Mouse (Mus musculus): ENCODE results near the gene Arhgap23. TPM values are rescaled to one million over a fixed set of nuclear protein-coding genes. Genes with fewer than 3 reads are reported as not detected.

Arhgap23 gene
- polyA plus RNA-seq, 1 experiment from 2014 or later: 8.4 TPM

- no peak for ATAC-seq (ENCODE audit: insufficient number of reproducible peaks, low FRiP score, low TSS enrichment, low read depth)
- Histone ChIP-seq H3K4me1 (peaks cover 14% of the 10 kb centered on the region), H3K4me3 (no peak overlapping the region), H3K9ac (no peak overlapping the region), H3K4me2 (no peak overlapping the region), H3K27ac (peak overlapping the region; percentile 43; the same call in 1 of the 2 replicates), H3K36me3 (no peaks in the 10 kb centered on the region), H3K27me3 (no peaks in the 10 kb centered on the region), H3K9me3 (no peaks in the 10 kb centered on the region)
- 53% methylated on average over 13 of the region's 13 CpGs for WGBS
Measured at GRCm38 (mm10) chr11:97511661-97512369, 96.5 kb downstream of the Arhgap23 start.

GRCm38 (mm10) chr11:97512511-97512910, 97.2 kb downstream of the Arhgap23 start:
- WGBS: 72% methylated on average over 6 of the region's 6 CpGs
- no peak overlapping the region for H3K9ac ChIP-seq
- no peak for ATAC-seq (ENCODE audit: insufficient number of reproducible peaks, low FRiP score, low TSS enrichment, low read depth)
- H3K27ac ChIP-seq: no peak overlapping the region
- H3K4me3 ChIP-seq: no peak overlapping the region
- no peaks in the 10 kb centered on the region for H3K9me3 ChIP-seq
- H3K4me1 ChIP-seq: peaks cover 14% of the 10 kb centered on the region
- H3K36me3 ChIP-seq: no peaks in the 10 kb centered on the region
- no peaks in the 10 kb centered on the region for H3K27me3 ChIP-seq
- no peak overlapping the region for H3K4me2 ChIP-seq

DNA sequence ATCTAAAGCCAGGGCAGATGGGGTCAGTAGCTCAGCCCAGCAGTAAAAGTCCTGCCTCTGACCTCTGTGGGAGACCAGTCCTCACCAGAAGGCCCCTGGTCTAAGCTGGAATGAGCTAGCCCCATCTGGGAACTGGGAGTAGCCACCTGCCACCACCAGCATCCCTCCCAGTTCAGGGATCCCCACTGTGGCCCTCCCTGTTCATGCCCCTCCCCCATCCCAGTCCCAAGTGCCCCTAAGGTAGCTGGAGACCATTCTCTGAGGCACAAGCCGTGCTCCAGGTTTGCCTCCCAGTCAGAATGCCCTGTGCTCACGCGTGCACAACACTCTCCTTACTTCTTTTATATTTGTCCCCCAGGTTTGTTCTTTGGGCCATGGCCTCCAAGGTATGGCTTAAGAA, 97.7 kb downstream of the Arhgap23 start:
- Histone ChIP-seq H3K4me3 (no peak overlapping the region), H3K9me3 (no peaks in the 10 kb centered on the region), H3K4me1 (peaks cover 14% of the 10 kb centered on the region), H3K36me3 (no peaks in the 10 kb centered on the region), H3K9ac (no peak overlapping the region), H3K27ac (no peak overlapping the region), H3K27me3 (no peaks in the 10 kb centered on the region), H3K4me2 (no peak overlapping the region)
- no peak for ATAC-seq (ENCODE audit: insufficient number of reproducible peaks, low FRiP score, low TSS enrichment, low read depth)
- 71% methylated on average over 3 of the region's 3 CpGs for WGBS

DNA sequence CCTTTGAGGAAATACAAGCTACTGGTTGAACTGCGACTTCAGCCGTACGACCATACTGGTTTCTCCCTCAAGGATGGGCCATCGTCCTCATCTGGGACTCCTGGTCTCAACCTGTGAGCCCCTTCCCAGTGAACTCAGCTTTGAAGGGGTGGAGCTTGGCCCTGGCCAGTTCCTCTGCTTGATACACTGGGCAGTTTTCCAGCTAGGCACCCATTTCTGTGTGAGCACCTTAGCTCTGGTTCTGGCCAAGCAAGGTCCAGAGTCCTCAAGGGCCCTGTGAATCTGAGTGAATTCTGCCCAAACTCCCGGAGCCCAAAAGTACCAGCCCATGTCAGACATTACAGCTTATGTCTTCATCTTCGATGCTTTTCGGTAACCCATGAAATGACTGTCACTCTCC, 105.2 kb downstream of the Arhgap23 start:
- no peak overlapping the region for H3K9ac ChIP-seq
- no peak overlapping the region for H3K27ac ChIP-seq
- no peaks in the 10 kb centered on the region for H3K9me3 ChIP-seq
- no peak overlapping the region for H3K4me3 ChIP-seq
- no peaks in the 10 kb centered on the region for H3K36me3 ChIP-seq
- ATAC-seq (ENCODE audit: insufficient number of reproducible peaks, low FRiP score, low TSS enrichment, low read depth): no peak
- H3K4me2 ChIP-seq: no peak overlapping the region
- H3K4me1 ChIP-seq: peaks cover 9% of the 10 kb centered on the region
- no peaks in the 10 kb centered on the region for H3K27me3 ChIP-seq
- 86% methylated on average over 7 of the region's 7 CpGs for WGBS

DNA sequence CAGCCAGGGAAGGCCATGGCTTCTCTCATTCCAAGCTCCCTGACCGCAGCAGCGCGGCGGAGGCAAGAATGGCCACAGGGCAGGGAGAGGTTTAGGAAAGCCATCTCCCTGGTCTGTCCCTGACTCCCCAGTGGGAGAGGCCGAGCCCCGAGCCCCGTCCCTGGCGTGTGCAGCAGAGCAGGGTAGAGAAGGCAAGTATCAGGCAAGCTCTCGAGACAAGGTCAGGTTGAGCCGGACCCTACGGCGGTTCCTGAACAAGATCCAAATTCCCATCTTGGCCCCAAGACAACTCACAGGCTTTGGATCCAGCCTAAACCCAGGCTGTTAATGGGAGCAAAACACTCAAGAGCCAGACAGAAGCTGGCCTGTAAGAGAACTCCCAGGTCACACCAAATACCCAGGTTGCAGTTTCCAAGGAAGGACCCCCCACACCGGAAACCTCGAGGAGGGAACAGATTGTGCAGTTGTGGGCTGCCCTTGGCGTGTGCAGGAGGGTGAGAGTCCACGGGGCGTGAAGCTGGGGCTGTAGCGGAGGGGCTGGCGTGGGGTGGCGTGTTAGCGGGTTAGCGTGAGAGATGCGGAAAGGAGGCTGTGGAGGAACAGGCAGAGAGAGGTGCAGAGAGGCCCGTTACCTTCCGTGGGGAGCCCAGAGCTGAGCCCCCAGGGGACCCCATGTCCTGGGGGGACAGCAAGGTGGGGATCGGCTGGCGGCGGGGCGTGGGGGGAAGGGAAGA, 106.6 kb downstream of the Arhgap23 start:
- H3K4me2 ChIP-seq: no peak overlapping the region
- no peak overlapping the region for H3K27ac ChIP-seq
- H3K9me3 ChIP-seq: no peaks in the 10 kb centered on the region
- no peak overlapping the region for H3K9ac ChIP-seq
- H3K27me3 ChIP-seq: 0 out of 2 replicates have a peak, but pooled peaks cover 2% of the 10 kb centered on the region
- H3K36me3 ChIP-seq: no peaks in the 10 kb centered on the region
- WGBS: 81% methylated on average over 29 of the region's 29 CpGs
- no peak overlapping the region for H3K4me3 ChIP-seq
- H3K4me1 ChIP-seq: peaks cover 9% of the 10 kb centered on the region
- ATAC-seq (ENCODE audit: insufficient number of reproducible peaks, low FRiP score, low TSS enrichment, low read depth): no peak

- no peak overlapping the region for H3K9ac ChIP-seq
- H3K4me2 ChIP-seq: no peak overlapping the region
- H3K4me1 ChIP-seq: peaks cover 9% of the 10 kb centered on the region
- no peak overlapping the region for H3K4me3 ChIP-seq
- H3K27ac ChIP-seq: no peak overlapping the region
- H3K36me3 ChIP-seq: no peaks in the 10 kb centered on the region
- ATAC-seq (ENCODE audit: insufficient number of reproducible peaks, low FRiP score, low TSS enrichment, low read depth): no peak
- no peaks in the 10 kb centered on the region for H3K9me3 ChIP-seq
- 87% methylated on average over 14 of the region's 14 CpGs for WGBS
- 0 out of 2 replicates have a peak, but pooled peaks cover 2% of the 10 kb centered on the region for H3K27me3 ChIP-seq
Measured at GRCm38 (mm10) chr11:97523107-97523506, 107.8 kb downstream of the Arhgap23 start.

DNA sequence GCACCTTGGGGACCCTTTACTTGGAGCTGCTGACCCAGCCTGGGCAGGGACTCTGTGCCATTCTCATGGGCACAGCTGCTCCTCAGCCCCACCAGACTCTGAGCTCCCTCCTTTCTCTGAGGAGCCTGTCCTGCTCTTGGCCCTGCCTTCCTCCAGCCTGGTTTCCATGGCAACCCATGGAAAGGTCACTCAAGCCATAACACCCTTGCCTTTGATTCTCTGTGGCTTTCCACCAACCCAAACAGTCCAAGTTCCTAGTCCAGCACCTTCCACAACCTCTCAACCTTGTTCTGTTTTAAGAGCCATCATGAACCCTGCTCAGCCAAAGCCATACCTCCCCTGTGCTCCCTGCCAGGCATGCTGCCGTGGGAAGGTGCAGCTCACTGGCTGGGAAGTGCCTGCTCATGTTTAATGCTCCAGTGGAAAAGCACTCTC, 108.5 kb downstream of the Arhgap23 start:
- ATAC-seq (ENCODE audit: insufficient number of reproducible peaks, low FRiP score, low TSS enrichment, low read depth): no peak
- Histone ChIP-seq H3K27me3 (0 out of 2 replicates have a peak, but pooled peaks cover 2% of the 10 kb centered on the region), H3K9ac (no peak overlapping the region), H3K9me3 (no peaks in the 10 kb centered on the region), H3K4me1 (peaks cover 9% of the 10 kb centered on the region), H3K36me3 (no peaks in the 10 kb centered on the region), H3K27ac (no peak overlapping the region), H3K4me3 (no peak overlapping the region), H3K4me2 (no peak overlapping the region)
- WGBS: 23% methylated on average over 1 of the region's 1 CpGs

DNA sequence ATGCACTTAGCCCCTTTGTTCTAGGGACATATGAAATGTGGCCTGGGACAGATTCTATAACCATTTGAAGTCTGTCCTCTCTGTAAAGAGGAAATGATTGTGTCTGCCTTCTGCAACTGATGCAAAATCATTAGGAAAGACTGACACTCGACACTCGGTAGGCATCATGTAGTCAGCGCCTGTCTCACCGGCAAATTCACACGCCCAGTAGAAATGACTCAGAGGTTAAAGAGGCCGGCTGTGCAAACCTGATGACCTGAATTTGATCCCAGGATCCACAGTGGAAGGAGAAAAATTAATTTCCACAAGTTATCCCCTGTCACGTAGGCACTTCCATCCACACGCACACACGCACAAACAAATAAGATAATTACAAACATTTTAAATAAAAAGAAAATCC, 109.0 kb downstream of the Arhgap23 start:
- no peak for ATAC-seq (ENCODE audit: insufficient number of reproducible peaks, low FRiP score, low TSS enrichment, low read depth)
- WGBS: 46% methylated on average over 9 of the region's 9 CpGs
- Histone ChIP-seq H3K9me3 (no peaks in the 10 kb centered on the region), H3K4me1 (peaks cover 9% of the 10 kb centered on the region), H3K4me3 (no peak overlapping the region), H3K4me2 (no peak overlapping the region), H3K27me3 (0 out of 2 replicates have a peak, but pooled peaks cover 2% of the 10 kb centered on the region), H3K36me3 (no peaks in the 10 kb centered on the region), H3K9ac (no peak overlapping the region), H3K27ac (no peak overlapping the region)

- H3K27ac ChIP-seq: no peak overlapping the region
- H3K9me3 ChIP-seq: no peaks in the 10 kb centered on the region
- peaks cover 6% of the 10 kb centered on the region; the same call in 1 of the 2 replicates for H3K27me3 ChIP-seq
- H3K4me2 ChIP-seq: no peak overlapping the region
- no peak for ATAC-seq (ENCODE audit: insufficient number of reproducible peaks, low FRiP score, low TSS enrichment, low read depth)
- H3K4me1 ChIP-seq: peaks cover 9% of the 10 kb centered on the region
- H3K4me3 ChIP-seq: no peak overlapping the region
- no peak overlapping the region for H3K9ac ChIP-seq
- WGBS: 89% methylated on average over 6 of the region's 6 CpGs
- H3K36me3 ChIP-seq: no peaks in the 10 kb centered on the region
Measured at GRCm38 (mm10) chr11:97525313-97525712, 110.0 kb downstream of the Arhgap23 start.

GRCm38 (mm10) chr11:97528282-97528808, 113.0 kb downstream of the Arhgap23 start:
- H3K27ac ChIP-seq: no peak overlapping the region
- whole genome bisulfite sequencing: 67% methylated on average over 18 of the region's 18 CpGs

GRCm38 (mm10) chr11:97530069-97530468, 114.7 kb downstream of the Arhgap23 start:
- 92% methylated on average over 6 of the region's 6 CpGs for WGBS
- Histone ChIP-seq H3K27ac (no peak overlapping the region), H3K9me3 (no peaks in the 10 kb centered on the region), H3K4me3 (no peak overlapping the region), H3K36me3 (no peaks in the 10 kb centered on the region), H3K4me2 (no peak overlapping the region), H3K27me3 (peaks cover 51% of the 10 kb centered on the region), H3K9ac (no peak overlapping the region), H3K4me1 (peaks cover 30% of the 10 kb centered on the region)
- no peak for ATAC-seq (ENCODE audit: insufficient number of reproducible peaks, low FRiP score, low TSS enrichment, low read depth)

More at GRCm38 (mm10) chr11:97528282-97528808, 113.0 kb downstream of the Arhgap23 start:
- no peak for ATAC-seq (ENCODE audit: insufficient number of reproducible peaks, low FRiP score, low TSS enrichment, low read depth)
- H3K36me3 ChIP-seq: no peaks in the 10 kb centered on the region
- H3K4me1 ChIP-seq: peaks cover 28% of the 10 kb centered on the region
- H3K9ac ChIP-seq: no peak overlapping the region
- no peak overlapping the region for H3K4me3 ChIP-seq
- peaks cover 34% of the 10 kb centered on the region for H3K27me3 ChIP-seq
- H3K9me3 ChIP-seq: no peaks in the 10 kb centered on the region
- H3K4me2 ChIP-seq: no peak overlapping the region

- Histone ChIP-seq H3K9ac (no peak overlapping the region), H3K36me3 (no peaks in the 10 kb centered on the region), H3K9me3 (no peaks in the 10 kb centered on the region), H3K4me3 (no peak overlapping the region), H3K27me3 (peaks cover 60% of the 10 kb centered on the region), H3K27ac (no peak overlapping the region), H3K4me2 (no peak overlapping the region), H3K4me1 (peaks cover 33% of the 10 kb centered on the region)
- 65% methylated on average over 5 of the region's 5 CpGs for WGBS
- ATAC-seq (ENCODE audit: insufficient number of reproducible peaks, low FRiP score, low TSS enrichment, low read depth): no peak
Measured at GRCm38 (mm10) chr11:97530961-97531360, 115.6 kb downstream of the Arhgap23 start.

Measured in limb, embryonic 15.5 days (tissue).